Mouse (Mus musculus) spleen, embryonic (tissue): ENCODE data around the gene Ldlrad2.

Source experiments
- CTCF ChIA-PET: fragments of 350-600 bp; sonication (Branson Sonifier 250); formaldehyde crosslinking; loops from one replicate; lab custom pipeline; 2022; lab: Charles Lee

Ldlrad2 gene

GRCm38 (mm10) chr4:137556673-137557210 is 17.6 kb downstream of the Ldlrad2 start:
- CTCF ChIA-PET: interaction anchor here (0.8 kb wide), 1 partner anchor 118 kb away, joined by 27 read pairs; no protein-coding TSS in a partner anchor

GRCm38 (mm10) chr4:137553466-137553865 is 20.9 kb downstream of the Ldlrad2 start:
- CTCF ChIA-PET: no interaction called here

GRCm38 (mm10) chr4:137546003-137546525 is 28.3 kb downstream of the Ldlrad2 start:
- CTCF ChIA-PET: no interaction called here

GRCm38 (mm10) chr4:137545568-137545967 is 28.8 kb downstream of the Ldlrad2 start:
- CTCF ChIA-PET: no interaction called here

- CTCF ChIA-PET: no interaction called here
These were observed 31.4 kb downstream of the Ldlrad2 start for GRCm38 (mm10) chr4:137542968-137543367.

GRCm38 (mm10) chr4:137540356-137540755 is 34.0 kb downstream of the Ldlrad2 start:
- CTCF ChIA-PET: interaction anchor here (0.5 kb wide), 1 partner anchor 715 kb away, joined by 3 read pairs; no protein-coding TSS in a partner anchor

GRCm38 (mm10) chr4:137527872-137528271 is 46.5 kb downstream of the Ldlrad2 start:
- CTCF ChIA-PET: no interaction called here

GRCm38 (mm10) chr4:137527368-137527767 is 47.0 kb downstream of the Ldlrad2 start:
- CTCF ChIA-PET: no interaction called here

GRCm38 (mm10) chr4:137525426-137525825 is 48.9 kb downstream of the Ldlrad2 start:
- CTCF ChIA-PET: no interaction called here
